Mouse (Mus musculus): Measurements from ENCODE around the gene Gm21304. TPM values are rescaled to one million over a fixed set of nuclear protein-coding genes. Genes with fewer than 3 reads are reported as not detected.
"Not testable (repeated sequence)": the region's sequence is repeated elsewhere in the genome, so short reads cannot be mapped to it uniquely, and the experiment has no call there.

Gene Gm21304
- polyA plus RNA-seq (2015; fragmentation: Nextera tagmentation; extraction: Ambion mirVana), result not detected in 2 replicates

DNA sequence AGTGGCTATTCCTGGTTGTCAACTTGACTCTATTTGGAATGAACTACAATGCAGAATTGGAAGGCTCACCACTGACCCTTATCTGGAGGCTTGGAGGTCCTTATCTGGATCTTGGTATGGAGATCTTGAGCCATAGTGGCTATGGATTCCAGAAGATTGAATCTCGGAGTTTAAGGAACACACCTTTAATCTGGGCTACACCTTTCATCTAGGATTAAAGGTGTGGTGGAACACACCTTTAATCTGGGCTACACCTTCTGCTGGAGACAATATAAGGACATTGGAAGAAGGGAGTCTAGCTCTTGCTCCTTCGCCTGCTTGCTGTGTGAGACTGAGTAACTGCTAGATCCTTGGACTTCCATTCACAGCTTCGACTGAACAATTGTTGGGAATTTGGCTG, at the start of gene Gm21304:
TSS of gene Gm21304 (plus strand) at position 301 of the 400 bp plus-strand sequence.
- not testable (repeated sequence) for H3K9me3 ChIP-seq (replicated peaks; ENCODE audit: control insufficient read depth, low read length); H3K4me3 ChIP-seq (ENCODE audit: low read length); ATAC-seq (replicated peaks; ENCODE audit: extremely low read depth, insufficient read depth, low FRiP score); H3K4me1 ChIP-seq (ENCODE audit: control insufficient read depth, insufficient read depth, low read length); H3K36me3 ChIP-seq (ENCODE audit: control insufficient read depth, insufficient read depth); H3K4me2 ChIP-seq (ENCODE audit: low read depth, low read length); H3K27me3 ChIP-seq (ENCODE audit: control insufficient read depth, insufficient read depth, low read length); H3K9ac ChIP-seq (ENCODE audit: low read length); H3K27ac ChIP-seq (ENCODE audit: low read length)
- WGBS, result no CpG with 5 or more reads among the region's 3 CpGs

DNA sequence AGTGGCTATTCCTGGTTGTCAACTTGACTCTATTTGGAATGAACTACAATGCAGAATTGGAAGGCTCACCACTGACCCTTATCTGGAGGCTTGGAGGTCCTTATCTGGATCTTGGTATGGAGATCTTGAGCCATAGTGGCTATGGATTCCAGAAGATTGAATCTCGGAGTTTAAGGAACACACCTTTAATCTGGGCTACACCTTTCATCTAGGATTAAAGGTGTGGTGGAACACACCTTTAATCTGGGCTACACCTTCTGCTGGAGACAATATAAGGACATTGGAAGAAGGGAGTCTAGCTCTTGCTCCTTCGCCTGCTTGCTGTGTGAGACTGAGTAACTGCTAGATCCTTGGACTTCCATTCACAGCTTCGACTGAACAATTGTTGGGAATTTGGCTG, 25.6 kb upstream of the Gm21304 start, which contains the start of gene Gm21293:
TSS of gene Gm21293 (plus strand) at position 301 of the 400 bp plus-strand sequence.
- not testable (repeated sequence) for H3K27me3 ChIP-seq (ENCODE audit: control insufficient read depth, insufficient read depth, low read length); H3K27ac ChIP-seq (ENCODE audit: low read length); H3K4me3 ChIP-seq (ENCODE audit: low read length); H3K36me3 ChIP-seq (ENCODE audit: control insufficient read depth, insufficient read depth); H3K9me3 ChIP-seq (replicated peaks; ENCODE audit: control insufficient read depth, low read length); H3K9ac ChIP-seq (ENCODE audit: low read length); H3K4me1 ChIP-seq (ENCODE audit: control insufficient read depth, insufficient read depth, low read length); H3K4me2 ChIP-seq (ENCODE audit: low read depth, low read length); ATAC-seq (replicated peaks; ENCODE audit: extremely low read depth, insufficient read depth, low FRiP score)
- WGBS, result no CpG with 5 or more reads among the region's 3 CpGs

DNA sequence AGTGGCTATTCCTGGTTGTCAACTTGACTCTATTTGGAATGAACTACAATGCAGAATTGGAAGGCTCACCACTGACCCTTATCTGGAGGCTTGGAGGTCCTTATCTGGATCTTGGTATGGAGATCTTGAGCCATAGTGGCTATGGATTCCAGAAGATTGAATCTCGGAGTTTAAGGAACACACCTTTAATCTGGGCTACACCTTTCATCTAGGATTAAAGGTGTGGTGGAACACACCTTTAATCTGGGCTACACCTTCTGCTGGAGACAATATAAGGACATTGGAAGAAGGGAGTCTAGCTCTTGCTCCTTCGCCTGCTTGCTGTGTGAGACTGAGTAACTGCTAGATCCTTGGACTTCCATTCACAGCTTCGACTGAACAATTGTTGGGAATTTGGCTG, 17.1 kb upstream of the Gm21304 start, which contains the start of gene Gm6763:
TSS of gene Gm6763 (plus strand) at position 301 of the 400 bp plus-strand sequence.
- not testable (repeated sequence) for ATAC-seq (replicated peaks; ENCODE audit: extremely low read depth, insufficient read depth, low FRiP score)

DNA sequence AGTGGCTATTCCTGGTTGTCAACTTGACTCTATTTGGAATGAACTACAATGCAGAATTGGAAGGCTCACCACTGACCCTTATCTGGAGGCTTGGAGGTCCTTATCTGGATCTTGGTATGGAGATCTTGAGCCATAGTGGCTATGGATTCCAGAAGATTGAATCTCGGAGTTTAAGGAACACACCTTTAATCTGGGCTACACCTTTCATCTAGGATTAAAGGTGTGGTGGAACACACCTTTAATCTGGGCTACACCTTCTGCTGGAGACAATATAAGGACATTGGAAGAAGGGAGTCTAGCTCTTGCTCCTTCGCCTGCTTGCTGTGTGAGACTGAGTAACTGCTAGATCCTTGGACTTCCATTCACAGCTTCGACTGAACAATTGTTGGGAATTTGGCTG, 8.6 kb upstream of the Gm21304 start, which contains the start of gene Gm8764:
TSS of gene Gm8764 (plus strand) at position 301 of the 400 bp plus-strand sequence.
- WGBS, result no CpG with 5 or more reads among the region's 3 CpGs
- H3K9me3 ChIP-seq (replicated peaks; ENCODE audit: control insufficient read depth, low read length); H3K27ac ChIP-seq (ENCODE audit: low read length); H3K4me1 ChIP-seq (ENCODE audit: control insufficient read depth, insufficient read depth, low read length); H3K36me3 ChIP-seq (ENCODE audit: control insufficient read depth, insufficient read depth); H3K27me3 ChIP-seq (ENCODE audit: control insufficient read depth, insufficient read depth, low read length); ATAC-seq (replicated peaks; ENCODE audit: extremely low read depth, insufficient read depth, low FRiP score); H3K4me3 ChIP-seq (ENCODE audit: low read length); H3K9ac ChIP-seq (ENCODE audit: low read length); H3K4me2 ChIP-seq (ENCODE audit: low read depth, low read length): not testable (repeated sequence)

More for the DNA sequence above, 17.1 kb upstream of the Gm21304 start, which contains the start of gene Gm6763:
- H3K4me2 ChIP-seq (ENCODE audit: low read depth, low read length); H3K4me3 ChIP-seq (ENCODE audit: low read length); H3K9ac ChIP-seq (ENCODE audit: low read length); H3K9me3 ChIP-seq (replicated peaks; ENCODE audit: control insufficient read depth, low read length); H3K27me3 ChIP-seq (ENCODE audit: control insufficient read depth, insufficient read depth, low read length); H3K27ac ChIP-seq (ENCODE audit: low read length); H3K36me3 ChIP-seq (ENCODE audit: control insufficient read depth, insufficient read depth); H3K4me1 ChIP-seq (ENCODE audit: control insufficient read depth, insufficient read depth, low read length): not testable (repeated sequence)
- no CpG with 5 or more reads among the region's 3 CpGs for WGBS

DNA sequence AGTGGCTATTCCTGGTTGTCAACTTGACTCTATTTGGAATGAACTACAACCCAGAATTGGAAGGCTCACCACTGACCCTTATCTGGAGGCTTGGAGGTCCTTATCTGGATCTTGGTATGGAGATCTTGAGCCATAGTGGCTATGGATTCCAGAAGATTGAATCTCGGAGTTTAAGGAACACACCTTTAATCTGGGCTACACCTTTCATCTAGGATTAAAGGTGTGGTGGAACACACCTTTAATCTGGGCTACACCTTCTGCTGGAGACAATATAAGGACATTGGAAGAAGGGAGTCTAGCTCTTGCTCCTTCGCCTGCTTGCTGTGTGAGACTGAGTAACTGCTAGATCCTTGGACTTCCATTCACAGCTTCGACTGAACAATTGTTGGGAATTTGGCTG, 8.4 kb downstream of the Gm21304 start, which contains the start of gene Gm21312:
TSS of gene Gm21312 (plus strand) at position 301 of the 400 bp plus-strand sequence.
- no CpG with 5 or more reads among the region's 3 CpGs for WGBS

DNA sequence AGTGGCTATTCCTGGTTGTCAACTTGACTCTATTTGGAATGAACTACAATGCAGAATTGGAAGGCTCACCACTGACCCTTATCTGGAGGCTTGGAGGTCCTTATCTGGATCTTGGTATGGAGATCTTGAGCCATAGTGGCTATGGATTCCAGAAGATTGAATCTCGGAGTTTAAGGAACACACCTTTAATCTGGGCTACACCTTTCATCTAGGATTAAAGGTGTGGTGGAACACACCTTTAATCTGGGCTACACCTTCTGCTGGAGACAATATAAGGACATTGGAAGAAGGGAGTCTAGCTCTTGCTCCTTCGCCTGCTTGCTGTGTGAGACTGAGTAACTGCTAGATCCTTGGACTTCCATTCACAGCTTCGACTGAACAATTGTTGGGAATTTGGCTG, 16.9 kb downstream of the Gm21304 start, which contains the start of gene Gm20765:
TSS of gene Gm20765 (plus strand) at position 301 of the 400 bp plus-strand sequence.
- H3K27me3 ChIP-seq (ENCODE audit: control insufficient read depth, insufficient read depth, low read length); H3K36me3 ChIP-seq (ENCODE audit: control insufficient read depth, insufficient read depth); H3K9me3 ChIP-seq (replicated peaks; ENCODE audit: control insufficient read depth, low read length); H3K27ac ChIP-seq (ENCODE audit: low read length); ATAC-seq (replicated peaks; ENCODE audit: extremely low read depth, insufficient read depth, low FRiP score); H3K9ac ChIP-seq (ENCODE audit: low read length); H3K4me3 ChIP-seq (ENCODE audit: low read length); H3K4me2 ChIP-seq (ENCODE audit: low read depth, low read length); H3K4me1 ChIP-seq (ENCODE audit: control insufficient read depth, insufficient read depth, low read length): not testable (repeated sequence)
- WGBS, result no CpG with 5 or more reads among the region's 3 CpGs

More for the DNA sequence above, 8.4 kb downstream of the Gm21304 start, which contains the start of gene Gm21312:
- not testable (repeated sequence) for H3K4me1 ChIP-seq (ENCODE audit: control insufficient read depth, insufficient read depth, low read length); H3K9me3 ChIP-seq (replicated peaks; ENCODE audit: control insufficient read depth, low read length); H3K36me3 ChIP-seq (ENCODE audit: control insufficient read depth, insufficient read depth); H3K27me3 ChIP-seq (ENCODE audit: control insufficient read depth, insufficient read depth, low read length); ATAC-seq (replicated peaks; ENCODE audit: extremely low read depth, insufficient read depth, low FRiP score); H3K27ac ChIP-seq (ENCODE audit: low read length); H3K4me3 ChIP-seq (ENCODE audit: low read length); H3K9ac ChIP-seq (ENCODE audit: low read length); H3K4me2 ChIP-seq (ENCODE audit: low read depth, low read length)

DNA sequence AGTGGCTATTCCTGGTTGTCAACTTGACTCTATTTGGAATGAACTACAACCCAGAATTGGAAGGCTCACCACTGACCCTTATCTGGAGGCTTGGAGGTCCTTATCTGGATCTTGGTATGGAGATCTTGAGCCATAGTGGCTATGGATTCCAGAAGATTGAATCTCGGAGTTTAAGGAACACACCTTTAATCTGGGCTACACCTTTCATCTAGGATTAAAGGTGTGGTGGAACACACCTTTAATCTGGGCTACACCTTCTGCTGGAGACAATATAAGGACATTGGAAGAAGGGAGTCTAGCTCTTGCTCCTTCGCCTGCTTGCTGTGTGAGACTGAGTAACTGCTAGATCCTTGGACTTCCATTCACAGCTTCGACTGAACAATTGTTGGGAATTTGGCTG, 25.4 kb downstream of the Gm21304 start, which contains the start of gene Gm4340:
TSS of gene Gm4340 (plus strand) at position 301 of the 400 bp plus-strand sequence.
- H3K9me3 ChIP-seq (replicated peaks; ENCODE audit: control insufficient read depth, low read length); H3K4me3 ChIP-seq (ENCODE audit: low read length); H3K4me1 ChIP-seq (ENCODE audit: control insufficient read depth, insufficient read depth, low read length); H3K4me2 ChIP-seq (ENCODE audit: low read depth, low read length); H3K9ac ChIP-seq (ENCODE audit: low read length); H3K27ac ChIP-seq (ENCODE audit: low read length); H3K36me3 ChIP-seq (ENCODE audit: control insufficient read depth, insufficient read depth); H3K27me3 ChIP-seq (ENCODE audit: control insufficient read depth, insufficient read depth, low read length); ATAC-seq (replicated peaks; ENCODE audit: extremely low read depth, insufficient read depth, low FRiP score): not testable (repeated sequence)
- WGBS, result no CpG with 5 or more reads among the region's 3 CpGs

DNA sequence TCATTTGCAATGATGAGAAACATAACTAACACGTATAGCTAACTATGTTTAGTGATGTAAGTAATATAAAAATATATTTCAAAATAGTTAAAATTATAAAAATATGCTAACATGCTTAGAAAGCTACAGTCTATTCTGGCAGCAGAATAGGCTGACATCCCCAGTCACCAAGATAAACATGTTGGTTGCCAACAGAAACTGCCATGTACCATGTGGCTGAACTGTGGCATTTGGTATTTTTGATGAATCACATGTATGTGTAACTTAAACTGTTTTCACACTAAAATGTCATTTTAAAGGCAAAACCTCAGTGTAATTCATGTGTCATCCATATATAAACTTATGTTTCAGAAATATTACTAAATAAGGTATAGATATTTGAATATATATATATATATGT, 41.3 kb downstream of the Gm21304 start:
- no peaks in the 10 kb centered on the region for H3K9me3 ChIP-seq (replicated peaks; ENCODE audit: control insufficient read depth, low read length)
- H3K4me2 ChIP-seq (ENCODE audit: low read depth, low read length), result no peak overlapping the region
- H3K27me3 ChIP-seq (ENCODE audit: control insufficient read depth, insufficient read depth, low read length), result no peaks in the 10 kb centered on the region
- no peak overlapping the region for H3K4me3 ChIP-seq (ENCODE audit: low read length)
- ATAC-seq (replicated peaks; ENCODE audit: extremely low read depth, insufficient read depth, low FRiP score), result no peak
- WGBS, result 80% methylated on average over 1 of the region's 1 CpGs
- no peak overlapping the region for H3K27ac ChIP-seq (ENCODE audit: low read length)
- no peaks in the 10 kb centered on the region for H3K36me3 ChIP-seq (ENCODE audit: control insufficient read depth, insufficient read depth)
- H3K9ac ChIP-seq (ENCODE audit: low read length), result no peak overlapping the region
- H3K4me1 ChIP-seq (ENCODE audit: control insufficient read depth, insufficient read depth, low read length), result no peaks in the 10 kb centered on the region

DNA sequence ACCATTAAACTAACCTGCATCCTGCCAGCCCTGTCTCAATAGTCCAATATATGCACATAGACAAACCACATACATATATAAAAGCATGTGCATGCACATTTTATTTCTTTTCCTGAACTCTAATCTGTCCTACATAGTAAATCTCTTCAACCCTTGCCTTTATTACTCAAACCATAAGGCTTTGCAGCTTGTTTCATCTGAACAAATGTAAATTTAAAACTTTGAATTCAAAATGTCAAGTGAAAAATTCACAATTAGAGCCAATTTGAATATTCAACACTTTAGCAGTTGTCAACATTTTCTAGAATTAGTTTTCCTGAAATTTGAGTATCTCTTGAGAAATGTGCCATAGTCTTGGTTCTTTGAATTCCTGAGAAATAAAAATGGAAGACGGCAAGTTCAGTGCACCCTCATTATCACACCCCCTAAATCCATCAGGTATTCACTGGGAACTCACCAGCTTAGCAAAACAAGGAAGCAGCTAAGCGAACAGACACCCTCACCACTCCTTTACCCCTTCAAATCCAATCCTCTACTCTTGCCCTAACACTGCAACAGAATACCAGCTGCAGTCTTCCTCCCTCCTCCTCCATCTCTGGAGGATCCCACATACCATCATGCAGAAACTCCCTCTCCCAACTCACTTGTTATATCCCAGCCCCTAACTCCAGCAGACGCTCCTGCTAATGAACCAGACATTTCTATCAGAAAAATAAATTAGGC, 42.1 kb downstream of the Gm21304 start:
- WGBS, result 63% methylated on average over 3 of the region's 3 CpGs
- H3K4me1 ChIP-seq (ENCODE audit: control insufficient read depth, insufficient read depth, low read length), result no peaks in the 10 kb centered on the region
- ATAC-seq (replicated peaks; ENCODE audit: extremely low read depth, insufficient read depth, low FRiP score), result no peak

More for the DNA sequence above, 42.1 kb downstream of the Gm21304 start:
- Histone ChIP-seq H3K9ac (ENCODE audit: low read length) (no peak overlapping the region), H3K27me3 (ENCODE audit: control insufficient read depth, insufficient read depth, low read length) (no peaks in the 10 kb centered on the region), H3K36me3 (ENCODE audit: control insufficient read depth, insufficient read depth) (no peaks in the 10 kb centered on the region), H3K27ac (ENCODE audit: low read length) (no peak overlapping the region), H3K4me2 (ENCODE audit: low read depth, low read length) (no peak overlapping the region), H3K4me3 (ENCODE audit: low read length) (no peak overlapping the region), H3K9me3 (replicated peaks; ENCODE audit: control insufficient read depth, low read length) (no peaks in the 10 kb centered on the region)
